ENCODE assay signal across 8 mouse cellular contexts in genomic region chr8:111537765-111538158, GRCm38 (mm10). TPM values are rescaled to one million over a fixed set of nuclear protein-coding genes. Genes with fewer than 3 reads are reported as not detected.
DNase-seq lines count a peak whose midpoint lies in the region; ATAC-seq and TF ChIP-seq lines count a peak whose summit lies in the region.

No protein-coding gene starts in this region.

- TF ChIP-seq POLR2A in liver, adult 2 months (IDR thresholded peaks at IDR 0.05; ENCODE audit: extremely low read depth, insufficient read depth, low read length), result no peak

- H3K27ac ChIP-seq in liver, adult 2 months (replicated peaks; ENCODE audit: insufficient read depth, low read depth, low read length), result no peak overlapping the region; the same call in 1 of the 2 replicates
- H3K27ac ChIP-seq in embryonic facial prominence, embryonic 11.5 days (replicated peaks; ENCODE audit: low read depth, low read length), result no peak overlapping the region
- no peak overlapping the region for H3K27ac ChIP-seq in intestine, embryonic 14.5 days (ENCODE audit: low read depth)
- H3K27ac ChIP-seq in neural tube, embryonic 12.5 days, result no peak overlapping the region

- no peaks in the 10 kb centered on the region for H3K27me3 ChIP-seq in liver, adult 2 months (ENCODE audit: control insufficient read depth, insufficient read depth, low read length)
- no peaks in the 10 kb centered on the region for H3K27me3 ChIP-seq in embryonic facial prominence, embryonic 11.5 days (ENCODE audit: control insufficient read depth, insufficient read depth, low read length)
- no peaks in the 10 kb centered on the region for H3K27me3 ChIP-seq in intestine, embryonic 14.5 days (replicated peaks; ENCODE audit: control insufficient read depth, insufficient read depth, low read length)
- no peaks in the 10 kb centered on the region for H3K27me3 ChIP-seq in neural tube, embryonic 12.5 days (replicated peaks)

- H3K4me2 ChIP-seq in embryonic facial prominence, embryonic 11.5 days (ENCODE audit: low read depth, low read length), result peak overlapping the region; percentile 67
- H3K4me2 ChIP-seq in intestine, embryonic 14.5 days (ENCODE audit: low read length), result peak overlapping the region; percentile 76
- peak overlapping the region; percentile 81 for H3K4me2 ChIP-seq in neural tube, embryonic 12.5 days (replicated peaks)

- no peak for TF ChIP-seq CTCF in liver, adult 2 months (IDR thresholded peaks at IDR 0.05; ENCODE audit: low read depth, low read length)

- no peaks in the 10 kb centered on the region for H3K9me3 ChIP-seq in embryonic facial prominence, embryonic 11.5 days (replicated peaks; ENCODE audit: control insufficient read depth, low read length)
- no peaks in the 10 kb centered on the region for H3K9me3 ChIP-seq in intestine, embryonic 14.5 days (ENCODE audit: control insufficient read depth, low read length)
- H3K9me3 ChIP-seq in neural tube, embryonic 12.5 days, result no peaks in the 10 kb centered on the region

- peaks cover 5% of the 10 kb centered on the region; the same call in 1 of the 2 replicates for H3K36me3 ChIP-seq in liver, adult 2 months (ENCODE audit: control insufficient read depth, insufficient read depth, low read length)
- peaks cover 2% of the 10 kb centered on the region; the same call in 1 of the 2 replicates for H3K36me3 ChIP-seq in embryonic facial prominence, embryonic 11.5 days (replicated peaks; ENCODE audit: control insufficient read depth, insufficient read depth, low read depth, low read length)
- H3K36me3 ChIP-seq in intestine, embryonic 14.5 days (ENCODE audit: control insufficient read depth, insufficient read depth, low read length), result no peaks in the 10 kb centered on the region
- H3K36me3 ChIP-seq in neural tube, embryonic 12.5 days, result peaks cover 2% of the 10 kb centered on the region; the same call in 1 of the 2 replicates

- no peak for DNase-seq in liver, adult 2 months (ENCODE audit: extremely low read depth, low read depth, low spot score)
- DNase-seq in liver, result no peak
- DNase-seq in embryonic facial prominence, embryonic 11.5 days (ENCODE audit: low spot score), result no peak
- DNase-seq in intestine, embryonic 14.5 days (ENCODE audit: low spot score), result no peak
- no peak for DNase-seq in natural killer cell, adult 2 months (ENCODE audit: low spot score in 2 of 2)
- no peak for DNase-seq in layer of hippocampus, postnatal 10 days (ENCODE audit: low spot score in 2 of 2)
- no peak for DNase-seq in c-Kit-positive CD71-positive TER-119-positive erythroid progenitor cells, embryonic 14.5 days (ENCODE audit: low spot score)

- 45% methylated on average over 8 of the region's 8 CpGs for WGBS in liver, adult 2 months
- 7% methylated on average over 8 of the region's 8 CpGs for WGBS in embryonic facial prominence, embryonic 11.5 days
- 6% methylated on average over 8 of the region's 8 CpGs for WGBS in intestine, embryonic 14.5 days
- WGBS in neural tube, embryonic 12.5 days, result 7% methylated on average over 8 of the region's 8 CpGs

- peaks cover 30% of the 10 kb centered on the region for H3K79me2 ChIP-seq in liver, adult 2 months (ENCODE audit: control insufficient read depth, insufficient read depth, low read length)

- peak overlapping the region; percentile 67 for H3K4me3 ChIP-seq in liver, adult 2 months (ENCODE audit: insufficient read depth, low read depth, low read length)
- peak overlapping the region; percentile 97 for H3K4me3 ChIP-seq in embryonic facial prominence, embryonic 11.5 days (ENCODE audit: low read depth, low read length)
- H3K4me3 ChIP-seq in intestine, embryonic 14.5 days (ENCODE audit: low read depth, low read length), result peak overlapping the region; percentile 90
- H3K4me3 ChIP-seq in neural tube, embryonic 12.5 days, result peak overlapping the region; percentile 99

- ATAC-seq in embryonic facial prominence, embryonic 11.5 days (replicated peaks; ENCODE audit: insufficient number of reproducible peaks, low FRiP score, low TSS enrichment, low read depth), result no peak
- ATAC-seq in intestine, embryonic 14.5 days (replicated peaks; ENCODE audit: low FRiP score, low TSS enrichment, low read depth), result no peak
- no peak for ATAC-seq in neural tube, embryonic 12.5 days (ENCODE audit: low FRiP score, low read depth)

- H3K4me1 ChIP-seq in liver, adult 2 months (ENCODE audit: control insufficient read depth, insufficient read depth, low read length), result peaks cover 19% of the 10 kb centered on the region
- H3K4me1 ChIP-seq in embryonic facial prominence, embryonic 11.5 days (ENCODE audit: control insufficient read depth, insufficient read depth, low read length), result no peaks in the 10 kb centered on the region; the same call in 1 of the 2 replicates
- peaks cover 24% of the 10 kb centered on the region for H3K4me1 ChIP-seq in intestine, embryonic 14.5 days (replicated peaks; ENCODE audit: control insufficient read depth, insufficient read depth, low read length)
- peaks cover 33% of the 10 kb centered on the region for H3K4me1 ChIP-seq in neural tube, embryonic 12.5 days

- peak overlapping the region; percentile 99 for H3K9ac ChIP-seq in liver, adult 2 months (ENCODE audit: low read depth, low read length)
- H3K9ac ChIP-seq in embryonic facial prominence, embryonic 11.5 days (replicated peaks; ENCODE audit: low read length), result peak overlapping the region; percentile 98
- H3K9ac ChIP-seq in intestine, embryonic 14.5 days (ENCODE audit: low read length), result peak overlapping the region; percentile 95
- peak overlapping the region; percentile 98 for H3K9ac ChIP-seq in neural tube, embryonic 12.5 days

RNA-seq across cellular contexts. Expression of gene Znrf1, which starts 1.9 kb away (rescaled TPM):
- 13.8 and 19.9 TPM in 2 replicates for total RNA-seq in liver, adult 2 months (2014; rRNA removed)
- polyA plus RNA-seq in liver, adult 2 months (2012; rRNA removed), result 35.9 and 44.3 TPM in 2 replicates
- polyA plus RNA-seq in embryonic facial prominence, embryonic 11.5 days (2014; fragmentation: Nextera tagmentation; extraction: Ambion mirVana), result 39.3 and 42.9 TPM in 2 replicates
- polyA plus RNA-seq in intestine, embryonic 14.5 days (2014; fragmentation: Nextera tagmentation; extraction: Ambion mirVana), result 27.0 and 34.2 TPM in 2 replicates
- polyA plus RNA-seq in neural tube, embryonic 12.5 days (2016; fragmentation: Nextera tagmentation; extraction: Ambion mirVana), result 113 and 118 TPM in 2 replicates
- total RNA-seq in layer of hippocampus, postnatal 10 days (2021), result 100 to 1,000 TPM; 133 to 145 TPM

RNA-seq across cellular contexts. Expression of gene Wdr59, which starts 15.9 kb away (rescaled TPM):
- total RNA-seq in liver, adult 2 months (2014; rRNA removed), result 4.8 and 5.4 TPM in 2 replicates
- 4.9 and 5.3 TPM in 2 replicates for polyA plus RNA-seq in liver, adult 2 months (2012; rRNA removed)
- polyA plus RNA-seq in embryonic facial prominence, embryonic 11.5 days (2014; fragmentation: Nextera tagmentation; extraction: Ambion mirVana), result 3.8 and 4.1 TPM in 2 replicates
- polyA plus RNA-seq in intestine, embryonic 14.5 days (2014; fragmentation: Nextera tagmentation; extraction: Ambion mirVana), result 5.2 TPM in 2 replicates
- polyA plus RNA-seq in neural tube, embryonic 12.5 days (2016; fragmentation: Nextera tagmentation; extraction: Ambion mirVana), result 6.3 and 6.8 TPM in 2 replicates
- total RNA-seq in layer of hippocampus, postnatal 10 days (2021), result 10 to 100 TPM; 25.4 to 28.8 TPM
